Mouse (Mus musculus) embryo, embryonic 11.5 days (tissue): ENCODE results near the gene Unc119.

Experiments
- DNase-seq: peaks from one replicate; pipeline ENCODE4 v3.0.0-alpha.2; 2012; ENCODE audit warnings: low read depth, low spot score

Gene Unc119

GRCm38 (mm10) chr11:78371711-78372110 is 28.4 kb downstream of the Unc119 start:
- DNase-seq: no peak

- DNase-seq: no peak
These were observed 28.9 kb downstream of the Unc119 start for GRCm38 (mm10) chr11:78372166-78372565.

GRCm38 (mm10) chr11:78372610-78373009 is 29.3 kb downstream of the Unc119 start:
- DNase-seq: no peak

- DNase-seq: no peak
These were observed 30.9 kb downstream of the Unc119 start for GRCm38 (mm10) chr11:78374147-78374546.

- no peak for DNase-seq
These were observed 34.4 kb downstream of the Unc119 start for GRCm38 (mm10) chr11:78377549-78378159.

GRCm38 (mm10) chr11:78380351-78380750 is 37.1 kb downstream of the Unc119 start:
- DNase-seq: no peak

GRCm38 (mm10) chr11:78380996-78381395 is 37.7 kb downstream of the Unc119 start:
- DNase-seq: no peak

- DNase-seq: no peak
These were observed 39.0 kb downstream of the Unc119 start for GRCm38 (mm10) chr11:78382286-78382685.

GRCm38 (mm10) chr11:78382701-78383100 is 39.4 kb downstream of the Unc119 start:
- DNase-seq: no peak

GRCm38 (mm10) chr11:78385776-78386175 is 42.5 kb downstream of the Unc119 start:
- DNase-seq: no peak

GRCm38 (mm10) chr11:78386508-78387043 is 43.3 kb downstream of the Unc119 start, which contains the start of gene Foxn1:
Foxn1 (minus strand) TSS chr11:78386558.
- no peak for DNase-seq

GRCm38 (mm10) chr11:78392728-78393127 is 49.4 kb downstream of the Unc119 start:
- no peak for DNase-seq

GRCm38 (mm10) chr11:78396950-78397349 is 53.7 kb downstream of the Unc119 start:
- DNase-seq: no peak

GRCm38 (mm10) chr11:78397397-78397796 is 54.1 kb downstream of the Unc119 start:
- DNase-seq: peak; percentile 63

GRCm38 (mm10) chr11:78398212-78398611 is 54.9 kb downstream of the Unc119 start:
- no peak for DNase-seq
